Mouse (Mus musculus): ENCODE measurements around the gene 1810043G02Rik.

DNA sequence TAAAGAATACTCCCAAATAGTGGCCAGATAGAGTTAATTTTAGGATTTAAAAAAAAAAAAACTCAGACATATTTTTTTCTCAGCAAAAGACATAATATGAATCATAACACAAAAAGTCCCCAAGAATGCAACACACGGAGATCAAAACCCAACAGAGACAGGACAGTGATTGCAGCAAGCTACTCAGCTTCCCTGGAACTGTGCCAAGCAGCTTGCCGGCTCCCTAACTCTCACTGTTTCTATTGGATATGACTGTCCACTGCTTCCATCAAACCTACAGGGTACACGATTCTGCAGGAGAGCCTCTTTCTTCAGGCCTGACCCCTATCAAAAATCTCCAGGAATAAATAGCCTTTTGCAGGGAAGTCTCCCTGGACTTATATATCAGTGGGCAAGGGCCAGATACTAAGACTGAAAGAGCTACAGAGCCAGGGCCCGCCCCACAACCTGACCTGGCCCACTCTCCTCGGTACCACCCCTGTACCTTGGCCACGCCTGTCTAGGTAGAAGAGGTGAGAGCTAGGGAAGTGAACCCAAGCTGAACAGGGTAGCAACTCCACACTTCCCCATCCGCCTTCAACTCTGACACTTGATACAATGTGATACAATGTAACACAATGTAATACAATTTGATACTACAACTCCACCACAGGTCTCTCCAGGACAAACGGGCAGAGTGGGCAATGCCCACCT is 1.7 kb upstream of the 1810043G02Rik start:
- TF ChIP-seq POLR2A (IDR thresholded peaks at IDR 0.05; ENCODE audit: low read depth, low read length), result no peak
- TF ChIP-seq CTCF (IDR thresholded peaks at IDR 0.05; ENCODE audit: extremely low read depth, insufficient read length, insufficient replicate concordance, low read depth, low read length), result no peak

Data from small intestine, adult 2 months (tissue).